Mouse (Mus musculus) heart, embryonic 11.5 days (tissue): ENCODE data around the gene Vmn1r48. TPM values are rescaled to one million over a fixed set of nuclear protein-coding genes. Genes with fewer than 3 reads are reported as not detected.
"Not testable (repeated sequence)": the region's sequence is repeated elsewhere in the genome, so short reads cannot be mapped to it uniquely, and the experiment has no call there.

Source experiments
- ATAC-seq: fragments of 200-750 bp; cut with Nextera tagmentation; replicated peaks from 2 replicates; pipeline ENCODE4 v1.8.0; 2017; ENCODE audit warnings: moderate library complexity; ENCODE audit not compliant: insufficient number of reproducible peaks, low FRiP score, low TSS enrichment
- H3K27ac ChIP-seq: fragments of 300-500 bp; sonication (generic); 2 replicates; pipeline ENCODE4 v1.5.1; 2014; ENCODE audit warnings: mild to moderate bottlenecking, low read depth, low read length
- H3K27me3 ChIP-seq: fragments of 300-500 bp; sonication (generic); 2 replicates; pipeline ENCODE4 v1.6.1; 2014; ENCODE audit warnings: mild to moderate bottlenecking, low read length, mixed read lengths; ENCODE audit not compliant: control insufficient read depth, insufficient read depth
- H3K36me3 ChIP-seq: fragments of 300-500 bp; sonication (generic); 2 replicates; pipeline ENCODE4 v1.6.1; 2014; ENCODE audit warnings: mild to moderate bottlenecking, low read length, moderate library complexity, mixed read lengths; ENCODE audit not compliant: control insufficient read depth, insufficient read depth
- H3K4me1 ChIP-seq: fragments of 300-500 bp; sonication (generic); 2 replicates; pipeline ENCODE4 v1.6.1; 2014; ENCODE audit warnings: low read length; ENCODE audit not compliant: control insufficient read depth, insufficient read depth
- H3K4me2 ChIP-seq: fragments of 300-500 bp; sonication (generic); 2 replicates; pipeline ENCODE4 v1.6.1; 2014; ENCODE audit warnings: mild to moderate bottlenecking, moderate library complexity
- H3K4me3 ChIP-seq: fragments of 300-500 bp; sonication (generic); 2 replicates; pipeline ENCODE4 v1.5.1; 2014; ENCODE audit warnings: low read depth, low read length
- H3K9ac ChIP-seq: fragments of 300-500 bp; sonication (generic); 2 replicates; pipeline ENCODE4 v1.6.1; 2014; ENCODE audit warnings: mild to moderate bottlenecking, low read depth, low read length, moderate library complexity
- H3K9me3 ChIP-seq: fragments of 300-500 bp; sonication (generic); replicated peaks from 2 replicates; pipeline ENCODE4 v1.6.1; 2016; ENCODE audit warnings: low read length; ENCODE audit not compliant: control insufficient read depth
- WGBS: fragments of 180-500 bp; shearing (Covaris S2); extraction: QIAGEN DNeasy Blood & Tissue Kit; methylation state at CpG from one replicate; pipeline ENCODE4 v1.1.7; 2014; ENCODE audit not compliant: insufficient replicate concordance; 5-methylcytosine and 5-hydroxymethylcytosine counted together
- polyA plus RNA-seq: library from polyadenylated mRNA; unstranded; fragments of >200 nt; fragmentation: Nextera tagmentation; extraction: Ambion mirVana; gene quantifications from 2 replicates; pipeline ENCODE4 v1.2.1, GENCODE M21; 2014

The Vmn1r48 gene
- not detected in 2 replicates for polyA plus RNA-seq

DNA sequence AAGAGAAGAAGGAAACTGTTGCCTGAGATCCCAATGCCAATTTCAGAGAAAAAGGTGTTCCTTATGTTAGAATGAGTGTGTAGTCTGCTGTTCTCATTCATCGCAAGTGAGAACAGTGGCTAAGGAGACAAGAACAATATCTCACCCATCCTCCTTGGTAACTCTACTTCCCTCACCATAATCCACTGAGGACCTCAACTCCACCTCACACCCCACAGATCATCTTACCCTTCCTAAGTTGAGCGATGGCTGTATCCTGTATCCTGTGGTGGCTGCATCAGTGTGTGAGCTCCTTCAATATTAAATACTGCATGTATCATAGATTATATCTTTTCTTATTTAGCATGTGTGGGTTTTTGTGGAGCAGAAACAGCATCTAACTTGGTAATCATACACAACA lies at the start of gene Vmn1r48:
Gene Vmn1r48, minus strand, starts transcription at position 101 of the 400 bp plus-strand sequence.
- WGBS = no CpG with 5 or more reads among the region's 2 CpGs
- not testable (repeated sequence) for H3K4me1 ChIP-seq, H3K4me2 ChIP-seq, H3K9me3 ChIP-seq, H3K27ac ChIP-seq, H3K27me3 ChIP-seq, H3K9ac ChIP-seq, H3K36me3 ChIP-seq, ATAC-seq, H3K4me3 ChIP-seq

- peaks cover 5% of the 10 kb centered on the region; the same call in 1 of the 2 replicates for H3K9me3 ChIP-seq
- no peaks in the 10 kb centered on the region for H3K27me3 ChIP-seq
- ATAC-seq = no peak
- no peak within 1 kb of the TSS for H3K27ac ChIP-seq
- no peaks in the 10 kb centered on the region for H3K36me3 ChIP-seq
- H3K4me2 ChIP-seq = no peak within 1 kb of the TSS
- H3K4me1 ChIP-seq = no peaks in the 10 kb centered on the region
- WGBS = 71% methylated on average over 4 of the region's 4 CpGs
- no peak within 1 kb of the TSS for H3K9ac ChIP-seq
- H3K4me3 ChIP-seq = no peak within 1 kb of the TSS
Observed at GRCm38 (mm10) chr6:90078406-90078805, 41.8 kb upstream of the Vmn1r48 start, which contains the start of gene Vmn1r49. Gene Vmn1r49 (minus strand): TSS chr6:90078506.

GRCm38 (mm10) chr6:90015847-90016246 lies 20.8 kb downstream of the Vmn1r48 start, which contains the start of gene Vmn1r47:
Gene Vmn1r47 (plus strand): TSS chr6:90016147.
- not testable (repeated sequence) for H3K27ac ChIP-seq, H3K27me3 ChIP-seq, H3K4me1 ChIP-seq, ATAC-seq, H3K36me3 ChIP-seq, H3K9ac ChIP-seq, H3K4me3 ChIP-seq, H3K4me2 ChIP-seq, H3K9me3 ChIP-seq
- 79% methylated on average over 1 of the region's 1 CpGs for WGBS

DNA sequence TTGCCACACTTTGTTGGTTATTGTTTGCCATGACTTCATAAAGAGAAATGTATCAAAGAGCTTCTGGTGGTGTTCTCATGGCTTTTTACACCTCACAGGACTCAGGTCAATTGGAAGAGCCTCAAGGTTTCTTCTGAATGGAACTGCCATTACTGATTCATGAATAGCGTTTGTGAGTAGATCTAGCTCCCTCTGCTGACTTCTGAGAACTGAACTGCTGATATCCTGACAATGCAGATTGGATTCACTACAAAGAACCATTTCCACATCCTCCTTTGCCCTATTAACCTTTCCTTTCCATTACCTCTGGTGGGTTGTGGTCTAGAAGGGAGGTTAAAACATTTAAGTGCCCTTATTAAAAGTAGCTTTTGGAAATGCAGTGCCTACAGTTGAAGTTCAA lies 50.7 kb downstream of the Vmn1r48 start:
- no peak for ATAC-seq
- no peaks in the 10 kb centered on the region for H3K36me3 ChIP-seq
- H3K27me3 ChIP-seq = no peaks in the 10 kb centered on the region
- no peak overlapping the region for H3K27ac ChIP-seq
- WGBS = 14% methylated on average over 1 of the region's 1 CpGs
- no peak overlapping the region for H3K9ac ChIP-seq
- H3K9me3 ChIP-seq = no peaks in the 10 kb centered on the region
- no peak overlapping the region for H3K4me2 ChIP-seq
- no peaks in the 10 kb centered on the region for H3K4me1 ChIP-seq
- no peak overlapping the region for H3K4me3 ChIP-seq

Other genes with a start within 250 kb of the Vmn1r48 start
- gene Vmn1r42, start 160.4 kb downstream of the Vmn1r48 start, polyA plus RNA-seq = not detected in 2 replicates
- not detected in 2 replicates for gene Vmn1r43, start 160.4 kb downstream of the Vmn1r48 start, polyA plus RNA-seq
- gene Vmn1r44, start 153.2 kb downstream of the Vmn1r48 start, polyA plus RNA-seq = not detected in 2 replicates
- not detected in 2 replicates for gene Vmn1r45, start 96.2 kb downstream of the Vmn1r48 start, polyA plus RNA-seq
- not detected in 2 replicates for gene Vmn1r46, start 67.5 kb downstream of the Vmn1r48 start, polyA plus RNA-seq
- gene Vmn1r47, start 20.7 kb downstream of the Vmn1r48 start, polyA plus RNA-seq = not detected in 2 replicates
- not detected in 2 replicates for gene Vmn1r49, start 41.7 kb upstream of the Vmn1r48 start, polyA plus RNA-seq
- gene Vmn1r50, start 64.6 kb upstream of the Vmn1r48 start, polyA plus RNA-seq = not detected in 2 replicates
- not detected in 2 replicates for gene Vmn1r51, start 85.8 kb upstream of the Vmn1r48 start, polyA plus RNA-seq
- not detected in 2 replicates for gene Vmn1r52, start 138.0 kb upstream of the Vmn1r48 start, polyA plus RNA-seq
- gene V1ra8, start 166.0 kb upstream of the Vmn1r48 start, polyA plus RNA-seq = not detected in 2 replicates
- not detected in 2 replicates for gene Vmn1r53, start 187.6 kb upstream of the Vmn1r48 start, polyA plus RNA-seq
- gene Vmn1r54, start 209.5 kb upstream of the Vmn1r48 start, polyA plus RNA-seq = not detected in 2 replicates